Mouse (Mus musculus) MEL (cell line): ENCODE measurements around the gene Podxl.

Experiments
- CHD2 ChIP-seq: IDR thresholded peaks from 2 replicates; pipeline ENCODE4 v1.6.1; 2011; ENCODE audit warnings: low read length, improper control_type of control experiment
- CTCF ChIP-seq, 3 experiments: IDR thresholded peaks in 2 of 3; conservative IDR thresholded peaks in 1 of 3; 2 replicates each; pipeline ENCODE4 v1.5.1; 2011 to 2012; ENCODE audit warnings: low read length in 3 of 3, low read depth in 2 of 3, mild to moderate bottlenecking in 2 of 3, improper control_type of control experiment in 1 of 3, inconsistent platforms in 1 of 3, mixed read lengths in 1 of 3, moderate library complexity in 1 of 3; ENCODE audit not compliant: control insufficient read depth in 1 of 3, insufficient read depth in 1 of 3, poor library complexity in 1 of 3, severe bottlenecking in 1 of 3
- MAFK ChIP-seq: IDR thresholded peaks from 2 replicates; pipeline ENCODE4 v1.6.1; 2011; ENCODE audit warnings: low read depth, mild to moderate bottlenecking, low read length, improper control_type of control experiment, borderline replicate concordance
- POLR2A ChIP-seq, 2 experiments: IDR thresholded peaks; 2 replicates each; pipeline ENCODE4 v1.6.1; 2011 to 2012; ENCODE audit warnings: low read length in 2 of 2, mild to moderate bottlenecking in 2 of 2, control low read depth in 1 of 2, improper control_type of control experiment in 1 of 2, low read depth in 1 of 2, moderate library complexity in 1 of 2; ENCODE audit not compliant: control insufficient read depth in 1 of 2, insufficient read depth in 1 of 2, poor library complexity in 1 of 2
- RCOR1 ChIP-seq: IDR thresholded peaks from 2 replicates; pipeline ENCODE4 v1.6.1; 2012; ENCODE audit warnings: low read depth, mild to moderate bottlenecking, inconsistent platforms, low read length, improper control_type of control experiment
- TBP ChIP-seq: IDR thresholded peaks from 2 replicates; pipeline ENCODE4 v1.8.0; 2011; ENCODE audit warnings: low read depth, low read length, improper control_type of control experiment
- TCF12 ChIP-seq: IDR thresholded peaks from 2 replicates; pipeline ENCODE4 v1.6.1; 2014; ENCODE audit warnings: low read depth, mild to moderate bottlenecking, inconsistent platforms, low read length, improper control_type of control experiment, moderate library complexity

DNA sequence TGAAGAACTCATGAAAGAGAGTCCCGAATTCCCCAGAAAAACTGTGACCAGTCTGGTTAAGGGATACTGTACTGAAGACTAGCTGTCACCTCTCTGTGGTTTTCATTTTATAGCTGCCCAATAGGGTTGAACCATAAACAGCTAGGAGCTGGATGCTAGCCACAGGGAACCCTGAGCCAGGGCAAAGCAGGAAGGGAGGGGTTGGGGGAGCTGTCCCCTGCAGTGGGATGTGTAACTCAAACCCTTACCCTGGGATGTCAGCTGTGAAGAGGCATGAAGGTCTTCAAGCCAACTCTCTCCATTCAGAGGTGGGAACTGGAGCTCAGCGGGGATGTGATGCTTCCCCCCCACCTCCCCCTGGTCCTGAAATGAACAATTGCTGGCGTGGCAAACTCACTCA is 36.1 kb upstream of the Podxl start:
- TF ChIP-seq TCF12 (no peak), POLR2A (IDR thresholded peaks at IDR 0.05; ENCODE audit: control insufficient read depth in 1 of 2, insufficient read depth in 1 of 2, low read depth in 1 of 2, low read length in 2 of 2, poor library complexity in 1 of 2) (no peak), CTCF (IDR thresholded peaks at IDR 0.05 in 2 of 3, conservative IDR thresholded peaks at IDR 0.05 in 1 of 3; ENCODE audit: control insufficient read depth in 1 of 3, insufficient read depth in 1 of 3, low read depth in 2 of 3, low read length in 3 of 3, poor library complexity in 1 of 3, severe bottlenecking in 1 of 3) (no peak), TBP (no peak), RCOR1 (no peak), MAFK (no peak), CHD2 (no peak)
